18 mouse cellular contexts compared by ENCODE assay signal in the genomic region with DNA sequence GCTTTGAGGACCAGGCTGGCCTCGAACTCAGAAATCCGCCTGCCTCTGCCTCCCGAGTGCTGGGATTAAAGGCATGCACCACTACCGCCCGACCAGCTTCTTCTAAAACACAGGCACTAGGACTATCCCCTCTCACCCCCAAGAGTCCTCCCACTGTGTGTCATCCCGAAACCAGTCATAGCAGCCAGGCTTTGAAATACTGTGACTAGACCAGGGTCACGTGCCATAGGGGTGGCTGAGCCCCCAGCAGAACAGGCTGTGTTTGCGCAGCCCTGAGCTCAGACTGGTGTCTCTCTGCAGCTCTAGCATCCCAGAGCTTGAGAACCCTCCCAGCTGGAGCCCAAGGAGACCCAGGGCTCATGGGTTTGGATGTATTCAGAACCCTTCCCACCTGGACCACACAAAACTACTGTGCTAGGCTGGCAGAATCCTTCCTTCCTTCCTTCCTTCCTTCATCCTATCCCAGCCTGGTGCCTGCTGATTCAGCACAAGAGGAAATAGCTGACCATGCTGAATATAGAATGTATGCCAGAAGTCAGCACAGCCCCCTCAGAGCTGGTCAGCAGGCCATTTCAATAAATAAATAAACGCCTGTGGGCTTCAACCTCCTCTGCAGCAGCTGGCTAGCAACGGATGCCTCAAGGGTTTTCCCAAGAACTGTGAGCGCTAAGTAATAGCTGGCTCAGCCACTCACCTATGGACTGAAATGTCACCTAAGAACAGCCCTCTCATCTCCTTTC. TPM values are rescaled to one million over a fixed set of nuclear protein-coding genes. Genes with fewer than 3 reads are reported as not detected.
A peak's percentile ranks its signal among the peaks of the same experiment; 100 is the strongest.
DNase-seq lines count a peak whose midpoint lies in the region; ATAC-seq lines count a peak whose summit lies in the region.
"Had no signal": no experiment of that assay in that cellular context is flagged by ENCODE, and none has a peak within 500 bp of the region (broad histone marks: within the 10 kb centered on the region; RNA-seq: fewer than 3 reads in every experiment).

No protein-coding gene starts in this region.

- 85% methylated on average over 11 of the region's 11 CpGs for WGBS in neural tube, embryonic 13.5 days

- H3K4me2 ChIP-seq in neural tube, embryonic 13.5 days, result no peak overlapping the region
- H3K4me2 ChIP-seq: embryonic facial prominence, embryonic 15.5 days; forebrain, embryonic 12.5 days; heart, embryonic 15.5 days; liver, embryonic 12.5 days had no signal

- H3K27me3 ChIP-seq in neural tube, embryonic 13.5 days, result no peaks in the 10 kb centered on the region
- H3K27me3 ChIP-seq: embryonic facial prominence, embryonic 15.5 days; forebrain, embryonic 12.5 days; heart, embryonic 15.5 days; liver, embryonic 12.5 days had no signal

- no peak overlapping the region for H3K4me3 ChIP-seq in neural tube, embryonic 13.5 days
- H3K4me3 ChIP-seq: embryonic facial prominence, embryonic 15.5 days; forebrain, embryonic 12.5 days; heart, embryonic 15.5 days; liver, embryonic 12.5 days had no signal

- no peak for DNase-seq in frontal cortex, postnatal 36 days (ENCODE audit: low spot score in 2 of 2)
- peak; percentile 34 to 52 for DNase-seq in kidney, postnatal 4 days
- no peak for DNase-seq in kidney, adult 11 months
- DNase-seq in neural tube, embryonic 10.5 days (ENCODE audit: extremely low spot score, low spot score), result no peak
- DNase-seq in yolk sac, embryonic 10.5 days (ENCODE audit: low spot score), result peak; percentile 25
- DNase-seq in gastrocnemius, adult 8-10 months (ENCODE audit: low spot score in 2 of 2), result no peak
- DNase-seq: adrenal gland, postnatal 25 days; cerebellum, adult 9-11 months; heart, adult 11 months; left cerebral cortex, postnatal 4 days; right cerebral cortex, postnatal 25 days; thymus, postnatal 4 days had no signal

- peak overlapping the region; percentile 64 for H3K27ac ChIP-seq in neural tube, embryonic 13.5 days (replicated peaks)
- H3K27ac ChIP-seq: embryonic facial prominence, embryonic 15.5 days; forebrain, embryonic 12.5 days; heart, embryonic 15.5 days; liver, embryonic 12.5 days had no signal

- ATAC-seq in frontal cortex, adult (ENCODE audit: low TSS enrichment), result 0 out of 2 replicates have a peak, but pooled peaks have one; percentile 5
- no peak for ATAC-seq in neural tube, embryonic 13.5 days (ENCODE audit: low read depth)
- ATAC-seq: liver, embryonic 12.5 days had no signal

- H3K9me3 ChIP-seq in neural tube, embryonic 13.5 days, result no peaks in the 10 kb centered on the region
- H3K9me3 ChIP-seq: embryonic facial prominence, embryonic 15.5 days; forebrain, embryonic 12.5 days; heart, embryonic 15.5 days; liver, embryonic 12.5 days had no signal

- peaks cover 18% of the 10 kb centered on the region for H3K4me1 ChIP-seq in neural tube, embryonic 13.5 days (replicated peaks)

- peaks cover 77% of the 10 kb centered on the region for H3K36me3 ChIP-seq in neural tube, embryonic 13.5 days

- H3K9ac ChIP-seq in neural tube, embryonic 13.5 days, result 0 out of 2 replicates have a peak overlapping the region, but pooled peaks have one; percentile 8
- H3K9ac ChIP-seq: embryonic facial prominence, embryonic 15.5 days; forebrain, embryonic 12.5 days; heart, embryonic 15.5 days; liver, embryonic 12.5 days had no signal

RNA-seq across cellular contexts. Expression of a gene that starts 45.2 kb away (rescaled TPM):
- polyA plus RNA-seq in neural tube, embryonic 13.5 days (2015; fragmentation: Nextera tagmentation; extraction: Ambion mirVana), result 46.8 and 54.8 TPM in 2 replicates
- total RNA-seq in gastrocnemius, adult 8-10 months (2022), result 1 to 10 TPM; 6.3 to 7.2 (median 6.6) TPM

Comparison
In these comparisons a context has a peak if more than half of its experiments do, and no peak if none do; other contexts are left out.
1. DNase-seq: peak in kidney, postnatal 4 days (2 of 2) and yolk sac, embryonic 10.5 days (single experiment); none in frontal cortex, postnatal 36 days (0 of 2), kidney, adult 11 months (single experiment), neural tube, embryonic 10.5 days (single experiment) and gastrocnemius, adult 8-10 months (0 of 2).